Mouse (Mus musculus) activated CD4-positive, CD25-positive, alpha-beta regulatory T cell, adult 9 weeks (primary cell): ENCODE measurements around the gene Hist1h2ah. TPM values are rescaled to one million over a fixed set of nuclear protein-coding genes. Genes with fewer than 3 reads are reported as not detected.

ENCODE experiments used
- polyA plus RNA-seq: library from polyadenylated mRNA; unstranded; fragments of 100-300 nt; shearing (Covaris generic); gene quantifications from one replicate; pipeline ENCODE4 v1.2.1, GENCODE M21; 2017

Hist1h2ah gene
- not detected for polyA plus RNA-seq

GRCm38 (mm10) chr13:22035267-22036148 is at the start of gene Hist1h2ah, which contains the start of gene Hist1h2bk:
Hist1h2ah (minus strand) TSS chr13:22035568.
Hist1h2bk (plus strand) TSS chr13:22035870.

DNA sequence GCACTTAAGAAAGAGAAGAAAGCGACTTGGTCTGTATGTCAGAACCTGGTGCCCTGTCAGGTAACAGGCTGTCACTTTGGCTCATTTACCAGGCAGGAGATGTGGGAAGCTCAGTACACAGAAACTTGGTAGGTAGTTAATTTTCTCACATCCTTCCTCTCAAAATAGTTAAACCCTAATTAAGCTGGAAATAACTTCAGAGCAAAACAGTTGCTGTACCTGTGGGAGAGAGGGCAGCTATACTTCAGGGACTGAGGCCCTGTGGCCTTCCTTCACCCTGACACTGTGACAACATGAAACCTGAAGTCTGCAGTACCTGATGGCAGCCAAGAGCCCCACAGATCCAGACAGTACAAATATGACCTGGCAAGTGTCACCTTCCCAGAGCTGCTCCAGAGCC is 48.8 kb upstream of the Hist1h2ah start, which contains the start of gene Vmn1r188:
TSS of gene Vmn1r188 (plus strand) at position 301 of the 400 bp plus-strand sequence.

DNA sequence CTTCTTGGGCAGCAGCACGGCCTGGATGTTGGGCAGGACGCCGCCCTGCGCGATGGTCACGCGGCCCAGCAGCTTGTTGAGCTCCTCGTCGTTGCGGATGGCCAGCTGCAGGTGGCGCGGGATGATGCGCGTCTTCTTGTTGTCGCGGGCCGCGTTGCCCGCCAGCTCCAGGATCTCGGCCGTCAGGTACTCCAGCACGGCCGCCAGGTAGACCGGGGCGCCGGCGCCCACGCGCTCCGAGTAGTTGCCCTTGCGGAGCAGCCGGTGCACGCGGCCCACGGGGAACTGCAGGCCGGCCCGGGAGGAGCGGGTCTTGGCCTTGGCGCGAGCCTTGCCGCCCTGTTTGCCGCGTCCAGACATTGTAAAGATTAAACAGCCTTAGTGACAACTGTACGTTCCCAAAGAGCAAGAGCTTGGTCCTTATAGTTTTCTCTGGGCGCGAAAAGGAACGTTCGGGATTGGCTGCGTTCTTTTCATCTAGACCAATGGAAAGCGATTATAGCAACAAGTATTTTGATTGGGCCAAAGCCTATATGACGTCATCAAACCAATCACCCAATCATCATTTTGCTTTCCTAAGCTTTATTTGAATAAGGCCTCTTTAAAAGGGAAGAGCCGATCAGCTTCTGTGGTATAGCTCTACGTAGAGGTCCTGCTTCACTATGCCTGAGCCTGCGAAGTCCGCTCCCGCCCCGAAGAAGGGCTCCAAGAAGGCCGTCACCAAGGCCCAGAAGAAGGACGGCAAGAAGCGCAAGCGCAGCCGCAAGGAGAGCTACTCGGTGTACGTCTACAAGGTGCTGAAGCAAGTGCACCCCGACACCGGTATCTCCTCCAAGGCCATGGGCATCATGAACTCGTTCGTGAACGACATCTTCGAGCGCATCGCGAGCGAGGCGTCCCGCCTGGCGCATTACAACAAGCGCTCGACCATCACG is 7.5 kb upstream of the Hist1h2ah start, which contains the start of the genes Hist1h2ag and Hist1h2bj:
TSS of gene Hist1h2ag (minus strand) at position 377 of the 935 bp plus-strand sequence.
TSS of gene Hist1h2bj (plus strand) at position 647 of the 935 bp plus-strand sequence.

GRCm38 (mm10) chr13:22041142-22041536 is 5.8 kb upstream of the Hist1h2ah start, which contains the start of gene Hist1h4i:
Hist1h4i (minus strand) TSS chr13:22041362.

GRCm38 (mm10) chr13:22009642-22010041 is 25.7 kb downstream of the Hist1h2ah start, which contains the start of gene Prss16:
Prss16 (minus strand) TSS chr13:22009742.

Other genes with a start within 250 kb of the Hist1h2ah start
- gene Hist1h2an, start 248.3 kb downstream of the Hist1h2ah start, polyA plus RNA-seq = not detected
- 1.8 TPM for gene Hist1h2bp, start 248.1 kb downstream of the Hist1h2ah start, polyA plus RNA-seq
- gene Hist1h2bq, start 225.4 kb downstream of the Hist1h2ah start, polyA plus RNA-seq = 9.2 TPM
- not detected for gene Hist1h2ao, start 225.1 kb downstream of the Hist1h2ah start, polyA plus RNA-seq
- gene Hist1h4m, start 223.8 kb downstream of the Hist1h2ah start, polyA plus RNA-seq = 32.8 TPM
- 20.2 TPM for gene Hist1h4n, start 203.4 kb downstream of the Hist1h2ah start, polyA plus RNA-seq
- 122 TPM for gene Hist1h2ap, start 202.1 kb downstream of the Hist1h2ah start, polyA plus RNA-seq
- 8.9 TPM for gene Hist1h2br, start 201.8 kb downstream of the Hist1h2ah start, polyA plus RNA-seq
- 0.32 TPM for gene Zfp184, start 90.5 kb downstream of the Hist1h2ah start, polyA plus RNA-seq
- not detected for gene Pom121l2, start 54.4 kb downstream of the Hist1h2ah start, polyA plus RNA-seq
- 0.23 TPM for gene Prss16, start 25.8 kb downstream of the Hist1h2ah start, polyA plus RNA-seq
- not detected for gene Hist1h2bk, start 302 bp upstream of the Hist1h2ah start, polyA plus RNA-seq
- 17.7 TPM for gene Hist1h4i, start 5.8 kb upstream of the Hist1h2ah start, polyA plus RNA-seq
- gene Hist1h2ag, start 7.4 kb upstream of the Hist1h2ah start, polyA plus RNA-seq = 1.4 TPM
- gene Hist1h2bj, start 7.6 kb upstream of the Hist1h2ah start, polyA plus RNA-seq = 3.6 TPM
- not detected for gene Vmn1r188, start 48.9 kb upstream of the Hist1h2ah start, polyA plus RNA-seq
- not detected for gene Vmn1r189, start 70.3 kb upstream of the Hist1h2ah start, polyA plus RNA-seq
- gene Vmn1r191, start 148.4 kb upstream of the Hist1h2ah start, polyA plus RNA-seq = not detected
- gene Vmn1r192, start 155.6 kb upstream of the Hist1h2ah start, polyA plus RNA-seq = not detected
- gene Vmn1r193, start 187.6 kb upstream of the Hist1h2ah start, polyA plus RNA-seq = not detected
- not detected for gene Vmn1r194, start 208.6 kb upstream of the Hist1h2ah start, polyA plus RNA-seq
- gene Vmn1r195, start 235.0 kb upstream of the Hist1h2ah start, polyA plus RNA-seq = not detected